Mouse (Mus musculus) limb, embryonic 11.5 days (tissue): ENCODE measurements around the gene Ncf4. TPM values are rescaled to one million over a fixed set of nuclear protein-coding genes. Genes with fewer than 3 reads are reported as not detected.

Source experiments
- ATAC-seq: fragments of 200-750 bp; cut with Nextera tagmentation; 2 replicates; pipeline ENCODE4 v1.8.0; 2017; ENCODE audit warnings: low read depth; ENCODE audit not compliant: insufficient number of reproducible peaks, low FRiP score, low TSS enrichment
- DNase-seq: peaks from one replicate; pipeline ENCODE4 v3.0.0-alpha.2; 2015; ENCODE audit warnings: low spot score
- H3K27ac ChIP-seq: fragments of 300-500 bp; sonication (generic); replicated peaks from 2 replicates; pipeline ENCODE4 v1.5.1; 2014; ENCODE audit warnings: low read depth, mild to moderate bottlenecking, low read length
- H3K27me3 ChIP-seq: fragments of 300-500 bp; sonication (generic); 2 replicates; pipeline ENCODE4 v1.6.1; 2014; ENCODE audit warnings: mild to moderate bottlenecking, low read length, mixed read lengths; ENCODE audit not compliant: control insufficient read depth, insufficient read depth
- H3K36me3 ChIP-seq: fragments of 300-500 bp; sonication (generic); 2 replicates; pipeline ENCODE4 v1.6.1; 2014; ENCODE audit warnings: mild to moderate bottlenecking, low read length, moderate library complexity, mixed read lengths; ENCODE audit not compliant: control insufficient read depth, insufficient read depth
- H3K4me1 ChIP-seq: fragments of 300-500 bp; sonication (generic); 2 replicates; pipeline ENCODE4 v1.6.1; 2014; ENCODE audit warnings: low read length, mixed read lengths; ENCODE audit not compliant: control insufficient read depth, insufficient read depth
- H3K4me2 ChIP-seq: fragments of 300-500 bp; sonication (generic); 2 replicates; pipeline ENCODE4 v1.6.1; 2014; ENCODE audit warnings: low read depth, mild to moderate bottlenecking, moderate library complexity; ENCODE audit not compliant: severe bottlenecking
- H3K4me3 ChIP-seq: fragments of 300-500 bp; sonication (generic); 2 replicates; pipeline ENCODE4 v1.5.1; 2014; ENCODE audit warnings: low read depth, low read length
- H3K9ac ChIP-seq: fragments of 300-500 bp; sonication (generic); 2 replicates; pipeline ENCODE4 v1.6.1; 2014; ENCODE audit warnings: mild to moderate bottlenecking, low read length
- H3K9me3 ChIP-seq: fragments of 300-500 bp; sonication (generic); 2 replicates; pipeline ENCODE4 v1.6.1; 2016; ENCODE audit warnings: low read length; ENCODE audit not compliant: control insufficient read depth
- WGBS: fragments of 180-500 bp; shearing (Covaris S2); extraction: QIAGEN DNeasy Blood & Tissue Kit; methylation state at CpG from one replicate; pipeline ENCODE4 v1.1.7; 2014; 5-methylcytosine and 5-hydroxymethylcytosine counted together
- polyA plus RNA-seq: library from polyadenylated mRNA; unstranded; fragments of >200 nt; fragmentation: Nextera tagmentation; extraction: Ambion mirVana; gene quantifications from 2 replicates; pipeline ENCODE4 v1.2.1, GENCODE M21; 2014

Ncf4 gene
- polyA plus RNA-seq, 1 experiment from 2014 or later: 4.8 TPM

GRCm38 (mm10) chr15:78293716-78294115 lies 49.1 kb downstream of the Ncf4 start:
- H3K4me3 ChIP-seq: no peak overlapping the region
- WGBS: 86% methylated on average over 4 of the region's 4 CpGs
- ATAC-seq (no peak), DNase-seq (no peak)
- H3K36me3 ChIP-seq: no peaks in the 10 kb centered on the region
- H3K4me1 ChIP-seq: no peaks in the 10 kb centered on the region
- no peaks in the 10 kb centered on the region for H3K9me3 ChIP-seq
- H3K27ac ChIP-seq: no peak overlapping the region
- no peak overlapping the region for H3K9ac ChIP-seq
- H3K27me3 ChIP-seq: no peaks in the 10 kb centered on the region
- H3K4me2 ChIP-seq: no peak overlapping the region

- Histone ChIP-seq H3K4me3 (no peak overlapping the region), H3K36me3 (no peaks in the 10 kb centered on the region), H3K9ac (no peak overlapping the region), H3K4me1 (no peaks in the 10 kb centered on the region), H3K4me2 (no peak overlapping the region), H3K27ac (no peak overlapping the region), H3K27me3 (no peaks in the 10 kb centered on the region), H3K9me3 (no peaks in the 10 kb centered on the region)
- no peak for ATAC-seq
- DNase-seq: no peak
- WGBS: 80% methylated on average over 1 of the region's 1 CpGs
Measured at GRCm38 (mm10) chr15:78298558-78298957, 54.0 kb downstream of the Ncf4 start.

GRCm38 (mm10) chr15:78299641-78300040 lies 55.0 kb downstream of the Ncf4 start:
- DNase-seq: no peak
- no peak for ATAC-seq
- 66% methylated on average over 3 of the region's 3 CpGs for WGBS

GRCm38 (mm10) chr15:78300773-78301172 lies 56.2 kb downstream of the Ncf4 start:
- no peak overlapping the region for H3K27ac ChIP-seq
- DNase-seq: no peak
- H3K9ac ChIP-seq: no peak overlapping the region
- no peak overlapping the region for H3K4me3 ChIP-seq
- no peaks in the 10 kb centered on the region for H3K27me3 ChIP-seq
- no peaks in the 10 kb centered on the region for H3K4me1 ChIP-seq
- H3K36me3 ChIP-seq: no peaks in the 10 kb centered on the region
- no peaks in the 10 kb centered on the region for H3K9me3 ChIP-seq
- H3K4me2 ChIP-seq: no peak overlapping the region
- ATAC-seq: no peak

More at GRCm38 (mm10) chr15:78299641-78300040, 55.0 kb downstream of the Ncf4 start:
- Histone ChIP-seq H3K36me3 (no peaks in the 10 kb centered on the region), H3K27ac (no peak overlapping the region), H3K4me2 (no peak overlapping the region), H3K4me1 (no peaks in the 10 kb centered on the region), H3K4me3 (no peak overlapping the region), H3K9me3 (no peaks in the 10 kb centered on the region), H3K9ac (no peak overlapping the region), H3K27me3 (no peaks in the 10 kb centered on the region)

GRCm38 (mm10) chr15:78302718-78303117 lies 58.1 kb downstream of the Ncf4 start:
- no peak overlapping the region for H3K9ac ChIP-seq
- H3K9me3 ChIP-seq: no peaks in the 10 kb centered on the region
- H3K27ac ChIP-seq: no peak overlapping the region
- H3K4me2 ChIP-seq: no peak overlapping the region
- no peaks in the 10 kb centered on the region for H3K27me3 ChIP-seq
- no peak overlapping the region for H3K4me3 ChIP-seq
- DNase-seq: no peak
- no peak for ATAC-seq
- H3K36me3 ChIP-seq: no peaks in the 10 kb centered on the region
- H3K4me1 ChIP-seq: no peaks in the 10 kb centered on the region
- 96% methylated on average over 4 of the region's 4 CpGs for WGBS

GRCm38 (mm10) chr15:78303665-78304233 lies 59.1 kb downstream of the Ncf4 start:
- no peaks in the 10 kb centered on the region for H3K27me3 ChIP-seq
- no peak overlapping the region for H3K9ac ChIP-seq
- DNase-seq: no peak
- no peak overlapping the region for H3K27ac ChIP-seq
- H3K4me3 ChIP-seq: no peak overlapping the region
- H3K36me3 ChIP-seq: no peaks in the 10 kb centered on the region
- ATAC-seq: no peak
- H3K9me3 ChIP-seq: no peaks in the 10 kb centered on the region
- H3K4me2 ChIP-seq: no peak overlapping the region
- no peaks in the 10 kb centered on the region for H3K4me1 ChIP-seq
- 82% methylated on average over 6 of the region's 6 CpGs for WGBS

GRCm38 (mm10) chr15:78305341-78305933 lies 60.8 kb downstream of the Ncf4 start, which contains the start of gene Csf2rb2:
Gene Csf2rb2 (minus strand): TSS chr15:78305721.
- WGBS: 80% methylated on average over 10 of the region's 10 CpGs
- no peak within 1 kb of the TSS for H3K4me3 ChIP-seq
- no peak within 1 kb of the TSS for H3K27ac ChIP-seq
- no peaks in the 10 kb centered on the region for H3K27me3 ChIP-seq
- H3K4me1 ChIP-seq: no peaks in the 10 kb centered on the region
- DNase-seq (no peak), ATAC-seq (no peak)
- no peaks in the 10 kb centered on the region for H3K36me3 ChIP-seq
- no peak within 1 kb of the TSS for H3K4me2 ChIP-seq
- H3K9me3 ChIP-seq: no peaks in the 10 kb centered on the region
- H3K9ac ChIP-seq: no peak within 1 kb of the TSS

- Histone ChIP-seq H3K36me3 (no peaks in the 10 kb centered on the region), H3K4me1 (no peaks in the 10 kb centered on the region)
- 11% methylated on average over 5 of the region's 5 CpGs for WGBS
Measured at GRCm38 (mm10) chr15:78309865-78310264, 65.3 kb downstream of the Ncf4 start.

GRCm38 (mm10) chr15:78310971-78311370 lies 66.4 kb downstream of the Ncf4 start:
- H3K4me1 ChIP-seq: no peaks in the 10 kb centered on the region
- ATAC-seq (no peak), DNase-seq (no peak)
- 86% methylated on average over 4 of the region's 4 CpGs for WGBS
- no peaks in the 10 kb centered on the region for H3K36me3 ChIP-seq
- H3K27ac ChIP-seq: no peak overlapping the region
- H3K4me2 ChIP-seq: no peak overlapping the region
- H3K27me3 ChIP-seq: no peaks in the 10 kb centered on the region
- H3K9me3 ChIP-seq: no peaks in the 10 kb centered on the region
- H3K4me3 ChIP-seq: no peak overlapping the region
- H3K9ac ChIP-seq: no peak overlapping the region

More at GRCm38 (mm10) chr15:78309865-78310264, 65.3 kb downstream of the Ncf4 start:
- no peak overlapping the region for H3K4me3 ChIP-seq
- ATAC-seq: no peak
- no peak overlapping the region for H3K4me2 ChIP-seq
- no peaks in the 10 kb centered on the region for H3K27me3 ChIP-seq
- H3K9me3 ChIP-seq: no peaks in the 10 kb centered on the region
- no peak overlapping the region for H3K9ac ChIP-seq
- H3K27ac ChIP-seq: no peak overlapping the region
- no peak for DNase-seq
